Mouse (Mus musculus) 3T3-L1 (cell line): ENCODE measurements around the gene Rnf128.

Experiments
- DNase-seq: peaks from one replicate; pipeline ENCODE4 v3.0.0-alpha.2; 2015; ENCODE audit warnings: low read depth, low spot score

The Rnf128 gene

DNA sequence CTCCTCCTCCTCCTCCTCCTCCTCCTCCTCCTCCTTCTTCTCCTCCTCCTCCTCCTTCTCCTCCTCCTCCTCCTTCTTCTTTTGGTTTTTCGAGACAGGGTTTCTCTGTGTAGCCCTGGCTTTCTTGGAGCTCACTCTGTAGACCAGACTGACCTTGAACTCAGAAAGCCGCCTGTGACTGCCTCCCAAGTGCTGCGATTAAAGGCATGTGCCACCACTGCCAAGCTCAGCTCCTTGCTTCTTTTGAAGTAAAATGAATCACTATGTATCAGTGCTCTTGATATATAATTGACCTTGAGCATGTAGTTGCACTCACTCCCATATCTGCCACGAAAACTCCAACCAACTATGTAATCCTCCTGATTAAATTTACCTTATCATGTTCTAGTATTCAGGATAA is 59.0 kb downstream of the Rnf128 start:
- DNase-seq = no peak

DNA sequence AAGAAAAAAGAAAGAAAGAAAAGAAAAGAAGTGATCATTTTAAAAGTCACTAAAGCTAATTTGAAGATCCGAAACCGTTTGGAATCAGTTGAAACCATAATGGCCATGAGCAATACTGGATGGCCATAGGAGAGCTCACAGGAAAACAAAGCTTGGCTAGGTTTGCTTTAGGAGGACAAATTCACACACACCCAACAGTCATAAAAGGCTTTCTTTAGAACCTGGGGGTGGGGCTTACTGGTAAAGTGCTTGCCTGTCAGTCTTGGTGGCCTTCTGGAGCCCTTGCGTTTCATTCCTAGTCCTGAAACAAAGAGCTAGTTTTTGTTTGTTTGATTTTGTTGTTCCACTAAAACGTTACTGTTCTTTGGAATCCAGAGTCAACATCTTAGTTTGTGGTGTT is 71.6 kb downstream of the Rnf128 start:
- DNase-seq = no peak

DNA sequence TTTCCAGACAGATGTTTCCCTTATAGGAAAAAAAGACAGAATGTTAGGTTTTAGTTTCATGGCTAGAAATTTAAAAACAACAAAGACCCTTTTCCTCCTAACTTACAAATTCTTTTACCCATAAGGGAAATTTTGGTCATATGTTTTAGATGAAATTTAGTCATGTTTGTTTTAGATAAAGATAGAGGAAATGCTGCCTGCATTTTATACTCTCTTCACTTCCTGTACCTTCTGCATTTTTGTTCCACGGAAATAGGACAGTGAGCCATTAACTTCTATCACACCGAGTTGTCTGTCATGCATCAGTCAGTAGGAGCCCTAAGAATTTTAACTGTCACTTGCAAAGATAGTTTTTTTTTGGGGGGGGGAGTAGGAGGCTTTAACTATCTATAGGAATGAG is 76.6 kb downstream of the Rnf128 start:
- no peak for DNase-seq

DNA sequence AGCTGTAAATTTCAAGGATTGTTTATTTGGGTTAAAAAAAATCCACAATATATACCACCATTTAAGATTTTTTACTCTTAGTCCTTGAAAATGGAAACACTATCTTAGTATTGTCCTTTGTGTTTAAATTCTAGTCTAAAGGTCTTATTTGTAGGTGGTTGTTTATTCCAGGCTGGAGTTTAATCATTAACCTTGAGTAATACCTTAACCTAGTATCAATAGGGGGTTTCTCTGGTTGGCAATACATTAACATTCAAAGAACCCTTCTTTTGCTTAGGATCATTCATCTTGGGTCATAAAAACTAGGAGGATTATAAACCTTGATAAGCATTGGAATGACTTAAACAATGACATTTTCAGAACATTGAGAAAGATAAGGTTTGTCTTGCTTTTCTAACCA is 77.3 kb downstream of the Rnf128 start:
- no peak for DNase-seq

DNA sequence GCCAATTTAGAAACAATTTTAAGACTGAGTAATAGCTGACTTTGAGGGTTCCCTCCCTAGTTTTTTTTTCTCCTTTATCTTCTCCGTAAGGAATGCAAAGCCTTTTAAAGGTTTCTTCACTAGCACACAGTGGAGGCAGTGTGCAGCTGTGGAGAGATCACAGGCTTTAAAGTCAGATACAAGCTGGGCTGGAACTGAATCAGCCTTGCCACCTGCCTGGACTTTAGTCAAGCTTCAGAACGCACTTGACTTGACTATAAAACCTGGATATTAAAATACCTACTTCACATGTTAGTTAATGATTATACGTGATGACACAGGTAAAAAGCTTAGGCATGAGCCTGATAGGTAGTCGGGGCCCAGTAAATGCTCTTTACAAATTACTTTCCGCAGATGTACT is 89.1 kb downstream of the Rnf128 start:
- no peak for DNase-seq

DNA sequence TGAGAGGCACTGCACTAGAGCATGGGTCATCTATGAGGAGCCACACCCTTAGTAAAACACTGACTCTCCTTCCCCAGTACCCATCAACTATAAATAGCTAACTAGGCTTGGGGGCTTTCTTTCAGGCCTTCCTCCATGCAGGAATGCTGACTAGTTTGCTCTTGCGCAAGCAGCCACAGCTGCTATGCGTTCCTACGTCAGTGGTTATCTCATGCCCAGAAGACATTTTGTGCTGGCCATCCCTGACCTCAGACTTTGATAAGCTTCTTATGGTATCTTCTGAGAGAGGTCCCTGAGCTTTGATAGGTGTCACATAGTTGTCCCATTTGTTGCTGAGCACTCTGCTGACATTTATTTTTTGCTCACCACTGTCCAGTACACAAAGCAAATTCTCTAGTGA is 90.2 kb downstream of the Rnf128 start:
- DNase-seq = peak; percentile 62

DNA sequence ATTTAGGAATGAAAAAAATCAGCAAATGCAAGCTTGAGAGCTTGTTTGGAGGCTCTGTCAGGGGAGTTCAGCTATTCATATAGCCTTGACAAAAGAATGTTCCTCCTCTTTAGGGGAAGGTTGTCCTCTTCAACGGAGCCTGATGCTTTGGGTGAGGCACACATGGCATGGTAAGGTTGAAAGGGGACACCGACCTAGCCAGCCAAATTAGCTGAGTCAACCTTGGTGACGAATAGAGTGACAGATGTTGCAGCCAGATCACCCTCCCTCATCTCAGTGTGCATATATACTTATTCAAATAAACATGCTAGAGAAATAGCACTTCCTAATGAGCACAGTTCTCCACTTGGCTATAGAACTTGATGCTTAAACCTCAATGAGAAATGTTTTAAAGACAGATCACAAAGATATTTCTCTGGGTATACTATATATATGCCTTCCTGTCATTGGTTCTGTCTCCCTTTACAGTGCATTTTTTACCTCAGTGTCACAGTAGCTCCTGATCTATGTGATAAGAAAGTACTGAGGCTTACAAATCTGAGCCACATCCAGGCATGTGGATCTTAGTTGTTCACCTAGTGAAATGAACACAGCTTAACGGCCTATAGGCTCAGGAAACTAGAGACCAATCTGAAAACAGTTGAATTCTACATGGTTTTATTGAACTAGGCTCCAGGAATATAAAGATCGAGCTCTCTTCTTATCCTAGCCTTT is 91.4 kb downstream of the Rnf128 start:
- DNase-seq = peak; percentile 18

DNA sequence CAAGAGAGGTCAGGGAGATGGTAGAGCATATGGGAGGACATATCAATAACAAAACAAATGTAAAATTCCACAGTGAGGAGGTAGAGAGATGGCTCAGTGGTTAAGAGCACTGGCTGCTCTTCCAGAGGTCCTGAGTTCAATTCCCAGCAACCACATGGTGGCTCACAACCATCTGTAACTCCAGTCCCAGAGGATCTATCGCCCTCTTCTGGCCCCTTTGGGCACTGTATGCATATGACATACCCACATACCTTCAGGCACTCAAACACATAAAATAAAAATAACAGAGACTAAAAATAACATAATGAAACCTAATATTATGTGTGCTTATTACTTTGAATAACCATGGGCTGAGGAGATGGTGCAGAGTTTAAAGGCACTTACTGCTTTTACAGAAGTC is 99.0 kb downstream of the Rnf128 start:
- DNase-seq = no peak

DNA sequence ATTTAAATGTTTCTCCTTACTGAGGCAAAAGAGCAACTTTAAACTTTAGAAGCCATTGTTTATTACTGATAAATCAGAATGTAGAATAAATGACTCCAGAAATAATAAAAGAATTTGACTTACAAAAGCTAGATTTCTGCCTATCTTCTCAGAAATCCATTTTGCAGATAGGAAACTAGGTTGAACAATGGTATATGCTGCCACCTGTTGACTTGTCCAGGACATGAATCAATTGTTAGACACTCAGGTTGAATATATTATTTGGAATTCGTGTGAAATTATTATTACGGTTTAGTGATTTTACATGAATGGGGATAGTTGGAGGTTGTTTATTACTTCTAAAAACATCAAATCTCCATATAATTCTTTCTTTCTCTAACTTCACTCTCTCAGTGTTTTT is 102.7 kb downstream of the Rnf128 start:
- peak; percentile 70 for DNase-seq

DNA sequence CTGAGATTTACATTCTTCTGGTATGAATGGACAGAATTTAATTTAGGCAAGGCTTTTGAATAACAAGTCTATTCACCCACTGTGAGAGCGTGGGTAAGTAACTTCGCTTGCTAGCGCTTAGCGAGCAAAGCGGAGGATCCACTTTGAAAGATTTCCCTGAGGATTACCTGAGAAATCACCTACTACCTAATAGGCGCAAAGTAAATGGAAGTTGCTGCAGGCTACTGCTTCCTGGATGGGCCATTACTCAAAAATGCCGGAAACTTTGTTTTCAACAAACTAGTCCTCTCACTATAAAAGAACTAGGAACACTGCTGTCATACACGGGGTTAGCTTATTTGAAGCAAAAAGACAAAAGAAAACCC is 121.3 kb downstream of the Rnf128 start:
- DNase-seq = no peak

DNA sequence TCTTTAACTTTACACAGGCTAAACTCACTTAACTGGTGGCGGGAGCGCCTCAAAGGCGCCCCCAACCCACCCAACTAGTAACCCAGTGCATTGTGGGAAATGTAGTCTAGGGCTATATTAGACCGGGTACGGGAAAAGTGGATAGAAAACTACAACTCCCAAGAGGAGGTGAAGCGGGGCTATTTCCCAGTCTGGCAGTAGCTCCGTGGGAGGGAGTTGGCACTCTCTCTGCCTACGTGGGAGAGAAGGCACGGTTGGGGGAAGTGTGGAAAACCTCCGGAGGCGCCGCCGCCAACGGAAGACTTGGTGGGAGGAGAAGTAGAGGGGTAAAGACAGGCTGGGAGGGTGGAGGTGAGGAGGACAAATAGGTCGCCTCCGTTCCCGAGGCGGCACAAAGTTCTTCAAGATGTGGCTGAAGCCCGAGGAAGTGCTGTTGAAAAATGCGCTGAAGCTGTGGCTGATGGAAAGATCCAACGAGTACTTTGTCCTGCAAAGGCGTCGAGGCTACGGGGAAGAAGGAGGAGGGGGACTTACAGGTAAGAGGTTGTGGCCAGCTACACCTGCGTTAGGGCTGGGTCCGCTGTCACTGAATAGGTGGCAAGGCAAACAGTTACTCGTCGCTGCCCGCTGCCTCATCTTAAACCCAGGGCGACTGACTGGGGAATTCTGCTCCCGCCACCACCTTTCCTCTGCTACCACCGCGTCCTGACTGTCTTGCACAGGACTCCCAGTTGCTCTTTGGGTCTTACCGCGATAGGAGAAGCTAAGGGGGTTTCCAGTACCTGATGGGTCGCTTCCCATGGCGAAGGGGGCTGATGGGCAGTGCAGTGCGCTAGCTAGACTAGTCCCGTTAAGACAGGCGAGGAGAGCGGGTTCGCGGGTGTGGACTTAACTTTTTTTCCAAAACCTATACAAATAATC is 121.9 kb downstream of the Rnf128 start, which contains the start of gene Tbc1d8b:
Tbc1d8b (plus strand) TSS at position 222 of the 921 bp plus-strand sequence.
- DNase-seq = peak; percentile 96

DNA sequence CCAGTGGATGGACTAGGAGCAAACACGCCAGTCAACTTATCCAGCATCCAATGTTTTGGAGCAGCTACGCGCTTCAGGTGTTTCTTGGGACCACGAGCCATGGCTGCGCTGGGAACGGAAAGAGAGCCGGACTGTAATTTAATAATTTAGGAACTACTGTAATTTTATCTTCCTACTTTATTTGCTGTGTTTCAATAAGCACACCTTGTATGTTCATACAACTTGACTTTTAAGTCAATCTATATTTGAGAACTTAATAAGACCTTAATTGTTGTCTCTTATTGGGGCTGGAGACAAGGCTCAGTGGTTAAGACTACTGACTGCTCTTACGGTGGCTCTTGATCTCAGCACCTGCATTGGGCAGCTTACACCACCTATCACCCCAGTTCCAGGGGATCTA is 151.3 kb downstream of the Rnf128 start, which contains the start of gene Gm15013:
Gm15013 (minus strand) TSS at position 101 of the 400 bp plus-strand sequence.
- no peak for DNase-seq

DNA sequence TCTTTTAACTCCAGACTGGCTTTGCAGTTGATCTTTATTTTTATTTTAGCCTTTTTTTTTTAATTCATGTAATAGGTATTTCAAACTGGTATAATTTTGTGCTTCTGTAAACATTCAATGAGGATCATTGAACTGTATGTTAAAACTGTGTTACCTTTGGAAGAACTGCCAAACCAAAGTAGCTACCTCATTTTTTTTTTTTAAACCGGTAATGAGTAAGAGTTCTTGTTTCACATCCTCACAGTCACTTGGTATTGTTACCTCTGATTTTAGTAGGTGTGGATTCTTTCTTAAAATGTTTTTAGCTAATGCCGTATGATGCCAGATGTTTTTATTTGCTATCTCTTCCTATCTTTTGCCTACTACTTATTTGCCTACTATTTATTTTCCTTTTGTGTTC is 159.2 kb downstream of the Rnf128 start:
- DNase-seq = no peak
